Mouse (Mus musculus) forebrain, embryonic 14.5 days (tissue): ENCODE data around the gene B4galt5. TPM values are rescaled to one million over a fixed set of nuclear protein-coding genes. Genes with fewer than 3 reads are reported as not detected.
A peak's percentile ranks its signal among the peaks of the same experiment; 100 is the strongest.

Experiments
- ATAC-seq: fragments of 200-750 bp; cut with Nextera tagmentation; 2 replicates; pipeline ENCODE4 v1.8.0; 2017; ENCODE audit warnings: mild to moderate bottlenecking, moderate library complexity
- DNase-seq: peaks from one replicate; pipeline ENCODE4 v3.0.0-alpha.2; 2015; ENCODE audit warnings: low spot score
- H3K27ac ChIP-seq: fragments of 300-500 bp; sonication (generic); 2 replicates; pipeline ENCODE4 v1.5.1; 2014; ENCODE audit warnings: low read depth, mild to moderate bottlenecking, control low read depth, low read length, moderate library complexity
- H3K27me3 ChIP-seq: fragments of 300-500 bp; sonication (generic); replicated peaks from 2 replicates; pipeline ENCODE4 v1.6.1; 2014; ENCODE audit warnings: low read length, control low read depth, mixed read lengths; ENCODE audit not compliant: control insufficient read depth, insufficient read depth
- H3K36me3 ChIP-seq: fragments of 300-500 bp; sonication (generic); 2 replicates; pipeline ENCODE4 v1.6.1; 2014; ENCODE audit warnings: low read length, control low read depth; ENCODE audit not compliant: control insufficient read depth, insufficient read depth
- H3K4me1 ChIP-seq: fragments of 300-500 bp; sonication (generic); 2 replicates; pipeline ENCODE4 v1.6.1; 2014; ENCODE audit warnings: antibody characterized with exemption, low read length, control low read depth; ENCODE audit not compliant: control insufficient read depth, insufficient read depth
- H3K4me2 ChIP-seq: fragments of 300-500 bp; sonication (generic); 2 replicates; pipeline ENCODE4 v1.6.1; 2014; ENCODE audit warnings: mild to moderate bottlenecking, control low read depth, low read length
- H3K4me3 ChIP-seq: fragments of 300-500 bp; sonication (generic); 2 replicates; pipeline ENCODE4 v1.5.1; 2014; ENCODE audit warnings: low read depth, low read length, control low read depth
- H3K9ac ChIP-seq: fragments of 300-500 bp; sonication (generic); 2 replicates; pipeline ENCODE4 v1.6.1; 2014; ENCODE audit warnings: mild to moderate bottlenecking, low read length, control low read depth, moderate library complexity
- H3K9me3 ChIP-seq: fragments of 300-500 bp; sonication (generic); replicated peaks from 2 replicates; pipeline ENCODE4 v1.6.1; 2016; ENCODE audit warnings: low read length, control low read depth, mixed read lengths; ENCODE audit not compliant: control insufficient read depth
- WGBS: fragments of 180-500 bp; shearing (Covaris S2); extraction: QIAGEN DNeasy Blood & Tissue Kit; methylation state at CpG from one replicate; pipeline ENCODE4 v1.1.7; 2014; 5-methylcytosine and 5-hydroxymethylcytosine counted together
- polyA plus RNA-seq: library from polyadenylated mRNA; unstranded; fragments of >200 nt; fragmentation: Nextera tagmentation; extraction: Ambion mirVana; gene quantifications from 2 replicates; pipeline ENCODE4 v1.2.1, GENCODE M21; 2014

Gene B4galt5
- polyA plus RNA-seq, 1 experiment from 2014 or later = 10.9 TPM

GRCm38 (mm10) chr2:167332336-167332987, 16.5 kb downstream of the B4galt5 start:
- no peak overlapping the region for H3K9ac ChIP-seq
- H3K27me3 ChIP-seq = no peaks in the 10 kb centered on the region
- ATAC-seq (no peak), DNase-seq (no peak)
- H3K27ac ChIP-seq = no peak overlapping the region
- no peaks in the 10 kb centered on the region for H3K9me3 ChIP-seq
- no peaks in the 10 kb centered on the region for H3K36me3 ChIP-seq
- no peak overlapping the region for H3K4me3 ChIP-seq
- WGBS = 80% methylated on average over 7 of the region's 7 CpGs
- no peak overlapping the region for H3K4me2 ChIP-seq
- H3K4me1 ChIP-seq = peaks cover 16% of the 10 kb centered on the region

GRCm38 (mm10) chr2:167331432-167331921, 17.5 kb downstream of the B4galt5 start:
- Histone ChIP-seq H3K9me3 (no peaks in the 10 kb centered on the region), H3K9ac (peak overlapping the region; percentile 5; the same call in 1 of the 2 replicates), H3K4me1 (peaks cover 12% of the 10 kb centered on the region), H3K4me3 (no peak overlapping the region), H3K36me3 (no peaks in the 10 kb centered on the region), H3K27me3 (no peaks in the 10 kb centered on the region), H3K4me2 (no peak overlapping the region), H3K27ac (peak overlapping the region; percentile 15; the same call in 1 of the 2 replicates)
- DNase-seq = peak; percentile 65
- ATAC-seq = no peak
- 26% methylated on average over 5 of the region's 5 CpGs for WGBS

DNA sequence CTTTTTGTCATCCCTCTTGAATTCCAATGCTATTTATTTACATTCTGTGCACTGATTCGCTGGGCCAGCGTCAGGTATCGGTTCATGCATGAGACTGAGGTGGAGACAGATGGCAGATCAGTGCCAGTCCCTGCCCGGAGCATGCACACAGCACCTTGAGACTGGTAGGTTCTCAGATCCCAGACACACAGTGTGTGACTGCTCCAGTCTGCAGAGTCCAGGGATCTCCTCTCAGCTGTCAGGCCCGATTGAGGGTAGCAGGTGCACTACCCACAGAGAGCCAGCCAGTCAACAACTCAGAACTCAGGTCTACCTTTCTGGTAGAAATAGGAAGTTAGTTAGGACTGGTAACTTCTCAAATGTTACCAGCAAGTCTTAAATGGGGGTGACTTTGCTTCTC, 18.4 kb downstream of the B4galt5 start:
- H3K27me3 ChIP-seq = no peaks in the 10 kb centered on the region
- H3K9me3 ChIP-seq = no peaks in the 10 kb centered on the region
- no peak overlapping the region for H3K27ac ChIP-seq
- no peak overlapping the region for H3K4me2 ChIP-seq
- H3K4me3 ChIP-seq = no peak overlapping the region
- ATAC-seq = no peak
- H3K9ac ChIP-seq = no peak overlapping the region; the same call in 1 of the 2 replicates
- no peak for DNase-seq
- H3K36me3 ChIP-seq = no peaks in the 10 kb centered on the region
- peaks cover 7% of the 10 kb centered on the region for H3K4me1 ChIP-seq
- WGBS = 73% methylated on average over 5 of the region's 5 CpGs

- Histone ChIP-seq H3K27ac (no peak overlapping the region), H3K4me3 (no peak overlapping the region), H3K27me3 (no peaks in the 10 kb centered on the region), H3K9ac (no peak overlapping the region), H3K4me2 (no peak overlapping the region), H3K36me3 (no peaks in the 10 kb centered on the region), H3K4me1 (peaks cover 9% of the 10 kb centered on the region), H3K9me3 (no peaks in the 10 kb centered on the region)
- DNase-seq (no peak), ATAC-seq (no peak)
- WGBS = 93% methylated on average over 9 of the region's 9 CpGs
Observed at GRCm38 (mm10) chr2:167329478-167330262, 19.3 kb downstream of the B4galt5 start.

- Histone ChIP-seq H3K36me3 (no peaks in the 10 kb centered on the region), H3K4me2 (no peak overlapping the region), H3K27ac (no peak overlapping the region), H3K9ac (no peak overlapping the region), H3K4me3 (no peak overlapping the region), H3K4me1 (peaks cover 11% of the 10 kb centered on the region), H3K27me3 (no peaks in the 10 kb centered on the region), H3K9me3 (no peaks in the 10 kb centered on the region)
- 86% methylated on average over 6 of the region's 6 CpGs for WGBS
- DNase-seq = no peak
- no peak for ATAC-seq
Observed at GRCm38 (mm10) chr2:167328340-167328739, 20.6 kb downstream of the B4galt5 start.

- WGBS = 43% methylated on average over 9 of the region's 9 CpGs
- DNase-seq (no peak), ATAC-seq (no peak)
Observed at GRCm38 (mm10) chr2:167326582-167326981, 22.4 kb downstream of the B4galt5 start.

DNA sequence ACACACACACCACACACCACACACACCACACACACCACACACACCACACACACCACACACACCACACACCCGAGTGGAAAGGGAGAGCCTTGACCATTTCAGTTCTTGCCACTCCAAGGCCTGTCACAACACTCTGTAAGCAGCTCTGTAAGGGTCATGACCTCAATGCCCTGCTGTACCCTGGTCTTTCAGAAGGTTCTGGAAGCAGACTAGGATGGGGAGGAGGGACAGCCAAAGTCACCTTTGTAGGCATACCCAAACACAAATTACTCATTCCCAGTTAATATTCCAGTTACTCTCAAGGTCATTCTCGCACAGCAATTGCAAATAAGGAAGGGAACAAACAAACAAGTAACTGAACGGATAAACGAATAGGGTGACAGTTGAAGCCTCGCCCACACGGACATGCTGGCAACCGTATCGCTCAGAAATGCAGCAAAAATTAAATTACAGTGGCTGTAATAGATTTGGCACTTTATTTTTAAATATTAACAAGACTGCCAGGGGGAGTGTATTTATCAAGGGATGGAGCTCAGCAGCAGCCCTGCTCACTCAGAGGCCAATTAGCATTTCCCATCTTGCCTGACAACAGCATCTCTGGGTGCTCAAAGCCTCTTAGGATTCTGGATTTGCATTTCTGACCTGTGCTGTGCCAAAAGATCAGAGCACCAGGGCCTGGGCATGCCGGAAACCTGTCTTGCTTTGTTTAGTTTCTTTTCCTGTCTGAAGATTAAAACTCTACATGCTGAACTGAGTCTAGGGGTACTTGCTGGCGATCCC, 24.6 kb downstream of the B4galt5 start:
- no peak overlapping the region for H3K4me3 ChIP-seq
- 65% methylated on average over 10 of the region's 10 CpGs for WGBS
- H3K4me1 ChIP-seq = 0 out of 2 replicates have a peak, but pooled peaks cover 4% of the 10 kb centered on the region
- no peak for DNase-seq
- no peak for ATAC-seq
- H3K9ac ChIP-seq = no peak overlapping the region
- no peaks in the 10 kb centered on the region for H3K27me3 ChIP-seq
- H3K9me3 ChIP-seq = no peaks in the 10 kb centered on the region
- H3K27ac ChIP-seq = no peak overlapping the region; the same call in 1 of the 2 replicates
- H3K36me3 ChIP-seq = no peaks in the 10 kb centered on the region
- no peak overlapping the region for H3K4me2 ChIP-seq

More at GRCm38 (mm10) chr2:167326582-167326981, 22.4 kb downstream of the B4galt5 start:
- Histone ChIP-seq H3K27ac (no peak overlapping the region), H3K4me1 (peaks cover 8% of the 10 kb centered on the region; the same call in 1 of the 2 replicates), H3K27me3 (no peaks in the 10 kb centered on the region), H3K36me3 (no peaks in the 10 kb centered on the region), H3K4me3 (no peak overlapping the region), H3K4me2 (no peak overlapping the region), H3K9ac (no peak overlapping the region), H3K9me3 (no peaks in the 10 kb centered on the region)

- H3K9ac ChIP-seq = no peak overlapping the region
- H3K27me3 ChIP-seq = no peaks in the 10 kb centered on the region
- H3K36me3 ChIP-seq = no peaks in the 10 kb centered on the region
- no peak overlapping the region for H3K4me3 ChIP-seq
- no peak overlapping the region for H3K27ac ChIP-seq
- no peak overlapping the region for H3K4me2 ChIP-seq
- ATAC-seq (no peak), DNase-seq (no peak)
- 70% methylated on average over 3 of the region's 3 CpGs for WGBS
- 0 out of 2 replicates have a peak, but pooled peaks cover 4% of the 10 kb centered on the region for H3K4me1 ChIP-seq
- H3K9me3 ChIP-seq = no peaks in the 10 kb centered on the region
Observed at GRCm38 (mm10) chr2:167323116-167323515, 25.9 kb downstream of the B4galt5 start.
